Mouse (Mus musculus) R1 (cell line): ENCODE measurements around the gene St3gal4.
"Not testable (repeated sequence)": the region's sequence is repeated elsewhere in the genome, so short reads cannot be mapped to it uniquely, and the experiment has no call there.

Source experiments
- DNase-seq: peaks from one replicate; pipeline ENCODE4 v3.0.0-alpha.2; 2018; ENCODE audit warnings: low read depth, low spot score

The St3gal4 gene

GRCm38 (mm10) chr9:35119168-35119567 is at the start of gene St3gal4:
TSS of gene St3gal4 (minus strand) at chr9:35119268.
- DNase-seq, result no peak

GRCm38 (mm10) chr9:35166798-35167635 is 47.9 kb upstream of the St3gal4 start:
- DNase-seq, result no peak

- peak; percentile 41 for DNase-seq
These were observed 47.2 kb upstream of the St3gal4 start for GRCm38 (mm10) chr9:35166144-35166797.

- no peak for DNase-seq
These were observed 45.2 kb upstream of the St3gal4 start for GRCm38 (mm10) chr9:35164142-35164874.

GRCm38 (mm10) chr9:35163011-35163690 is 44.1 kb upstream of the St3gal4 start:
- no peak for DNase-seq

- no peak for DNase-seq
These were observed 42.7 kb upstream of the St3gal4 start for GRCm38 (mm10) chr9:35161721-35162120.

- DNase-seq, result no peak
These were observed 41.6 kb upstream of the St3gal4 start for GRCm38 (mm10) chr9:35160662-35161061.

GRCm38 (mm10) chr9:35158477-35158876 is 39.4 kb upstream of the St3gal4 start:
- DNase-seq, result no peak

- DNase-seq, result no peak
These were observed 37.8 kb upstream of the St3gal4 start for GRCm38 (mm10) chr9:35156862-35157261.

- no peak for DNase-seq
These were observed 37.1 kb upstream of the St3gal4 start for GRCm38 (mm10) chr9:35156002-35156710.

- DNase-seq, result no peak
These were observed 33.9 kb upstream of the St3gal4 start for GRCm38 (mm10) chr9:35152923-35153322.

GRCm38 (mm10) chr9:35148822-35149221 is 29.8 kb upstream of the St3gal4 start:
- DNase-seq, result not testable (repeated sequence)

GRCm38 (mm10) chr9:35147261-35147660 is 28.2 kb upstream of the St3gal4 start:
- peak; percentile 90 for DNase-seq

- DNase-seq, result no peak
These were observed 26.8 kb upstream of the St3gal4 start for GRCm38 (mm10) chr9:35145829-35146228.

GRCm38 (mm10) chr9:35145118-35145517 is 26.1 kb upstream of the St3gal4 start:
- DNase-seq, result no peak

- DNase-seq, result no peak
These were observed 23.2 kb upstream of the St3gal4 start for GRCm38 (mm10) chr9:35142221-35142620.

GRCm38 (mm10) chr9:35139231-35139744 is 20.2 kb upstream of the St3gal4 start:
- no peak for DNase-seq

GRCm38 (mm10) chr9:35138029-35138428 is 19.0 kb upstream of the St3gal4 start:
- no peak for DNase-seq

- DNase-seq, result no peak
These were observed 16.5 kb upstream of the St3gal4 start for GRCm38 (mm10) chr9:35135575-35135974.

- DNase-seq, result no peak
These were observed 12.7 kb upstream of the St3gal4 start for GRCm38 (mm10) chr9:35131637-35132397.
